Mouse (Mus musculus) gonadal fat pad, adult 2 months (tissue): ENCODE data around the gene Endou. TPM values are rescaled to one million over a fixed set of nuclear protein-coding genes. Genes with fewer than 3 reads are reported as not detected.

ENCODE experiments used
- DNase-seq: peaks from one replicate; pipeline ENCODE4 v3.0.0-alpha.2; 2012; ENCODE audit warnings: low read depth
- polyA plus RNA-seq: library from polyadenylated mRNA; depleted of rRNA; stranded (reverse); fragments of >200 nt; gene quantifications from 2 replicates; pipeline ENCODE4 v1.2.3, GENCODE M21; 2012

Endou gene
- polyA plus RNA-seq, 1 experiment = 3.2 TPM

GRCm38 (mm10) chr15:97727520-97727919, 3.6 kb downstream of the Endou start:
- no peak for DNase-seq

- no peak for DNase-seq
Observed at GRCm38 (mm10) chr15:97727048-97727447, 4.1 kb downstream of the Endou start.

- DNase-seq = no peak
Observed at GRCm38 (mm10) chr15:97726310-97726709, 4.8 kb downstream of the Endou start.

DNA sequence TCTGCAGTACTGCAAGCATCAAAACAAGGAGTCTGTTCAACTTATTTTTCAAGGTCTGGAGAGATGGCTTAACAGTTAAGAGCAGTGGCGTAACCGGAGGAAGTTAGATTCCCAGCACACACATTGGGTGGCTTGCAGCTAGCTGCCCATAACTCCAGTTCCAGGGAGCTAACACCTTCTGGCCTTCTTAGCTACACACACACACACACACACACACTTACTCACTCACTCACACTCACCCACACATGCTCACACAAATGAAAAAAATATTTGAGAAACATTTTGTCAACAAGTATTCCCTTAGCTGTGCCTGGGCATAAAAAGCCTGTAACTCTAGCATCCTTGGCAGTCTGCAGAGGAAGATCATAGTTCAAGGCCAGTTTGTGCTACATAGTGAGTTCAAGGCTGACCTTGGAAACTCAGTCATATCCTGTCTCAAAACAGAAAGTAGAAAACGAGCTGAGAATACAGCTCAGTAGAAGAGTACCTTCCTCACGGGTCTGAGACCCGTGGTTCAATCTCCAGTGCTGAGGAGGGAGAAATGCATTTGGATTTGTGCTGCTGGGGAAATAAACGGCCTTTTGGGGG, 5.8 kb downstream of the Endou start:
- no peak for DNase-seq

DNA sequence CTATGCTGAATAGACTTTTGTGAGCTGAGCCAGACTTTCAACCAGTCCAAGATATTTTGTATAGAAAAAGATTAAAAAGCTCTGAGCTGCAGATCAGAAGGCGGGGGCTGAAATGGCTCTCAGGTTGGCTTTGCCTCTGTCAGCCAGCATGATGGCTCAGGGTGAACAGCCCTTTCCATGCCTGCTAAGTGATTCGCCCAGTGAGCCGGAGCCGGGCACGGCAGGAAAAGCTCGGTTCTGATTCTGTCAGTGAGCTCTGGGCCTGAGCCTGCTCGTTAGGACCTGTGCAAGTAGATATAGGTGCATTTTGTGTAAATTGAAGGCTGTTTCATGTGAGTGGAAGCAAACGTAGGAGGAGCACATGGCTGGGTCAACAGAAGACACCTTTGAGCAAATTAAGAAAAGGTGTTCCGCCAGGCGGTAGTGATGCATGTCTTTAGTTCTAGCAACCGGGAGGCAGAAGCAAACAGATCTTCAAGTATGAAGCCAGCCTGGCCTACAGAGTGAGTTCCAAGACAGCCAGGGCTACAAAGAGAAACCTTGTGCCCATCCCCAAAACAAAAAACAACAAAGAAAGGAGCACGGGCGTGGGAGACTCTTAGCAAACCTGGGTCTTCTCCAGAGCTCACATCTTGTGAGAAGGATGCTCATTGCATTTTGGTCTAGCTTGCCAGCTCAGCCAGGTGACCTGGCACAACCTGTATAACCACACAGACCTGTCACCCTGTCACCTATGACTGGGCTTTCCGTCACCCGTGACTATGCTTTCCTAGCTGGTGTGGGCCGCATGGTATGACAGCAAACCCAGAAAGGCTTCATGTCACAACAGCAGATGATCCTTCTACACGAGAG, 6.6 kb downstream of the Endou start:
- DNase-seq = no peak

DNA sequence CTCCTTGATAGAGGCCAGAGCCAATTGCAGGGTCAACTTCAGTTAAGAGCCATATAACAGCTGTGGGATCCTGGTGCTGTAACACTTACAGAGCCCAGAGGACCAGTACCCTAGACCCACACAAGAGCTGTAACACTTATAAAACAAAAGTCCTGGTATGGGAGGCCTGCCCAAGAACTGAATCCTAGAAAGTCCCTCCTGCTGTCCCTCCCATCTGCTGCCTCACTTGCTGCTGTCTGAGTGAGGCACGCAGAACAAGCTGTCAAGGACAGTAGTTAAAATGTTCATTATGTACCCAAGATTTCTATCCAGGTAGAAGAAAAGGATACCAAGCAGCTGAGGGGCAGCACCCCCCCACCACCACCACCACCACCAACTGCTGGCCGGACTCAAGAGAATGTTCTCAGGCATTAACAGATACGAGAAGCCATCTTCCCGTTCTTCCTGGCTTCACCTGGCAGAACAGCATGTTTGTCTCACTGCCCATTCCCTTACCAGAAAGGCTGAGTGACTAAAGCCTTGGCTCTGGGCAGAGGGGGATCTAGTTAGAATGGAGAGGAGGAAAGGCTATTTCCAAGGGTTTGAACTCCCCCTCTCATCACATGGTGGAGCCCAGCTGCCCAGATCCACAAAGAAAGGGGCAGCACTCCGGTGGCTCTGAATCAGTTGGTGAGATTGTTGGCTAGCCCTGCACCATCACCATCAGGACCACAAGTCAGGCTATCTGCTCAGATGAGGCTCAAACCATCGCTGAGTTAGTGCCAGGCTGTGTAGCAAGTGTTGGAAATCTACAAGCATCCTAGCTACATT, 7.4 kb downstream of the Endou start:
- no peak for DNase-seq

- DNase-seq = no peak
Observed at GRCm38 (mm10) chr15:97721008-97721701, 10.0 kb downstream of the Endou start.

GRCm38 (mm10) chr15:97720026-97720675, 11.0 kb downstream of the Endou start:
- DNase-seq = no peak

DNA sequence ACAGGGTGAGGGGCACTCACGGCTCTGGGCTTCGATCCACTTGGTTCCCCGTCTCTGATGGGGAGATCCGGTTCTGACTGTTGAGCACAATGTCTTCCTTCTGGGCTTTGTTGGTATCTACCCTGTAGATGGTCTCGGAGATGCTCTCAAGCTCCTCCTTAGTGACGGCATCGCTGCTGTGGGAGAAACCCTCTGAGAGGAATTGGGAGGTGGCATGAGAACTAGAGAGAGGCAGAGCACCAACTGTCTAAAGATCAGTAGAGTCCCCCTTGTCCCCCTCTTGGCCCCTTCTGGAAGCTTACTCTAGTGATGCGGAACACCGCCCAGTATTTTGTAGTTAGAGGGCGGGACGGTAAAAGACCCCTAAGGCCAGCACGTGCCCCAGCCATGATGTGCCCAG, 11.6 kb downstream of the Endou start:
- DNase-seq = no peak

DNA sequence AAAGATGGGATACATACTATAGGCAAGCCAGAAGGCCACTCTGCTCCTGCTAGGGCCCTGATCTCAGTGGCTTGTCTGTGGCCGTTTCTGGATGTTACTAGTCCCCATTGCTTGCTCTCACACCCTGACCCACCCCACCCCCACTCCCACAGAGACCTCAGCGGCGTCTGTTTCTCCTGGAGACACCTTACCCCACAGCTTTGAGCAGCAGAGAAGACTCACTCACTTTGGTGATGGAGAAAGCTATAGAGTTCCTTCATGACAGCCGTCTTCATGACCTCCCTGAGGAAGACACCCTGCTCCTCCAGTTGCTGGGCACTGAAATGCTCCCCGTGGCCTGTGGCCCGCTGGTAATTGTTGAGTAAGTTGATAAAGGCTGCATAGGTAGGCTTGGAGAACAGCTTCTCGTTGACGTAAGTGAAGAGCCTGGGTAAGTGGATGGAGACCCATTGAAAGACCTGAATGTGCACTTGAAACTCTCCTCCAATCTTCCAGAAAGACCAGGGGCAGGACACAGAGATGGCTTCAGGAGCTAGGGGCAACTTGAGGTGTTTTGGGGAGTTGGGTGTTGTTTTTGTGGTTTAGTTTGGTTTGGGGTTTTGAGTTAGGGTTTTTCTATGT, 12.5 kb downstream of the Endou start:
- DNase-seq = no peak

DNA sequence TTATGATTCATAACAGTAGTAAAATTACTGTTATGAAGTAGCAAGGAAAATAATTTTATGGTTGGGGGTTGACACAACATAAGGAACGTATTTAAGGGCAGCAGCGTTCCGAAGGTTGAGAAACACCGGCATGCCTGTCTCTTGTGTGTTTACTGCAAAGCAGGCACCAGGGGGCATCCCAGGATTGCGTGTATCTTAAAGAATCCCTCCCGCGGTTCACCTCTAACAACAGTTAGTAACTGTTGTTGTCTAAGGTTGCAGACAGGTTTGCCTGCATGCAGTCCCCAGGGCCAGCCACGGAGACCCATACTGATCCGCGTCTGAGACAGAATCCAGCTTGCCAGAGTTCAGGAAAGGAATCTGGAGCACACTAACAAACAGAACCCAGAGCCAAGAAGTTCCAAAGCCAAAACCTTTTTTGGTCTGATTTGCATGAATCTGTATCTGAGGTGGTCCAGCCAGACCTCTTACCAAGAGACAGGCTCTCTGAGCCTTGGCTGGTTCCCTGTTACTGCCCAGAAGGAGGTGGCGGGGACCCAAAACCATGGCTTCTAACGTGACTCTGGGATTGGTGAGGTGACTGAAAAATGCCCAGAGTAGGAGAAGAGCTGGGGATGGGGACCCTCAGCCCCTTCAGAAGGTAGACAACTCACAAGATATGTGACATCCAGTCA, 13.1 kb downstream of the Endou start:
- no peak for DNase-seq

DNA sequence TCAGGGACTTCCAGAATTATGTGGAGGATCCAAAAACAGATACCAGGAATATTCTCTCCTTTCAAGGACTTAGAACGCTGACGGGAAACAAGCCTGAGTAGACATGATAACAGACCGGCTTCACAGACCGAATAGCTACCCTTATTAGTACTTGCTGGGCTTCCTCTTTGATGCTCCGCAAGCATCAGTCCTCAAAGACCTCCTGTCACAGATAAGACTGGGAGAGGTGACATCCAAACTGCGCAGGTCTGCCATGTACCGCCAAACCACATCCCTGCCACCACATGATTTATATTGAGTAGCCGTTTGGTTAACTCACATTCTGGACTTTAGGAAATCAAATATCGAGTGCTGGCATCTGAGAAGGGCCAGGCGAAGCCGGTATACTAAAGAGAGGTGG, 14.4 kb downstream of the Endou start:
- DNase-seq = no peak

GRCm38 (mm10) chr15:97715734-97716133, 15.4 kb downstream of the Endou start:
- DNase-seq = no peak

DNA sequence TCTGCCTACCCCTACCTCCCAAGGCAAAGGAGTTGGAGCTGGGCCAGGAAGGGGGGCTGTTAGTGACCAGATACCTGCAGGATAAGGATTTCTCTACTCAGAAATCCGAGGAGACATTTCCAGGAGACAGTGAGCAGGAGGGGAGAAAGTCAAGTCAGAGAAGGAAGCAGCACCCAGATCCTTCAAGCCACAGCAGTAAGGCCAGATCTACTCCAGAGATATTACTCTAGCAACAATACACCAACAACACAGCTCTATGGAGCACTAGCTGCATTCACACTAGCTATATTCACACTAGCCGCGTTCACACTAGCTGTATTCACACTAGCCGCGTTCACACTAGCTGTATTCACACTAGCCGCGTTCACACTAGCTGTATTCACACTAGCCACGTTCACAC, 16.1 kb downstream of the Endou start:
- no peak for DNase-seq

DNA sequence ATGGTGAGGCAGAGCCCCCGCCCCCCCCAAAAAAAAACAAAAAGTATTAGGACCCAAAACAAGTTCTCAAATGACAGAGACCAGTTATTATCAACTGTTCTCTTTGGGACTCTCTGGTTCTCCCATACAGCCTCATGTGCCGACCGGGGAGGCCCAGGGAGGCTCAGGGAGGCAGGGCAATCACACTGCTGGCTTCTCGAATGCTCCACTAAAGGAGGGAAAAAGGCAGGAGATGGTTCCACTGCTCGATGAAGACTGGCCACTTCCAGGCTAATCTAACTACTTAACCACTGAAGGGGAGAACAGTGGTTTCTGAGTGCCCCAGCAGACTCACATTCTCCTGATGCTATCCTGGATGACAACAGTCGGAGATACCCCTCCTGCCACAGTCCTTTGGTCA, 18.6 kb downstream of the Endou start:
- no peak for DNase-seq

- DNase-seq = no peak
Observed at GRCm38 (mm10) chr15:97710906-97711305, 20.2 kb downstream of the Endou start.

- no peak for DNase-seq
Observed at GRCm38 (mm10) chr15:97705211-97706050, 25.7 kb downstream of the Endou start, which contains the start of gene Rpap3. TSS of gene Rpap3 (minus strand) at chr15:97705825.

- DNase-seq = no peak
Observed at GRCm38 (mm10) chr15:97696616-97697015, 34.5 kb downstream of the Endou start.

- DNase-seq = no peak
Observed at GRCm38 (mm10) chr15:97693411-97693810, 37.7 kb downstream of the Endou start.
